Mouse (Mus musculus) heart, embryonic 12.5 days (tissue): ENCODE data around the gene Eif2s1. TPM values are rescaled to one million over a fixed set of nuclear protein-coding genes. Genes with fewer than 3 reads are reported as not detected.

Experiments
- ATAC-seq: fragments of 200-750 bp; cut with Nextera tagmentation; 2 replicates; pipeline ENCODE4 v1.8.0; 2017; ENCODE audit warnings: moderate TSS enrichment, moderate library complexity; ENCODE audit not compliant: insufficient number of reproducible peaks, low FRiP score
- H3K27ac ChIP-seq: fragments of 300-500 bp; sonication (generic); 2 replicates; pipeline ENCODE4 v1.5.1; 2016; ENCODE audit warnings: mild to moderate bottlenecking, moderate library complexity; ENCODE audit not compliant: poor library complexity, severe bottlenecking
- H3K27me3 ChIP-seq: fragments of 300-500 bp; sonication (generic); replicated peaks from 2 replicates; pipeline ENCODE4 v1.6.1; 2016; ENCODE audit warnings: mild to moderate bottlenecking, moderate library complexity
- H3K36me3 ChIP-seq: fragments of 300-500 bp; sonication (generic); 2 replicates; pipeline ENCODE4 v1.6.1; 2016; ENCODE audit warnings: mild to moderate bottlenecking, moderate library complexity
- H3K4me1 ChIP-seq: fragments of 300-500 bp; sonication (generic); replicated peaks from 2 replicates; pipeline ENCODE4 v1.6.1; 2016; ENCODE audit warnings: mild to moderate bottlenecking
- H3K4me2 ChIP-seq: fragments of 300-500 bp; sonication (generic); 2 replicates; pipeline ENCODE4 v1.6.1; 2016; ENCODE audit warnings: mild to moderate bottlenecking, moderate library complexity
- H3K4me3 ChIP-seq: fragments of 300-500 bp; sonication (generic); 2 replicates; pipeline ENCODE4 v1.5.1; 2016; ENCODE audit warnings: mild to moderate bottlenecking
- H3K9ac ChIP-seq: fragments of 300-500 bp; sonication (generic); 2 replicates; pipeline ENCODE4 v1.6.1; 2016; ENCODE audit warnings: mild to moderate bottlenecking, moderate library complexity
- H3K9me3 ChIP-seq: fragments of 300-500 bp; sonication (generic); replicated peaks from 2 replicates; pipeline ENCODE4 v1.6.1; 2016; ENCODE audit warnings: mild to moderate bottlenecking, moderate library complexity
- WGBS: fragments of 180-500 bp; shearing (Covaris S2); methylation state at CpG from one replicate; pipeline ENCODE4 v1.1.7; 2016; 5-methylcytosine and 5-hydroxymethylcytosine counted together
- polyA plus RNA-seq: library from polyadenylated mRNA; unstranded; fragments of >200 nt; fragmentation: Nextera tagmentation; extraction: Ambion mirVana; gene quantifications from 2 replicates; pipeline ENCODE4 v1.2.1, GENCODE M21; 2016

The Eif2s1 gene
- polyA plus RNA-seq, 1 experiment from 2014 or later, result 160 TPM

GRCm38 (mm10) chr12:78890062-78890461 lies 28.4 kb downstream of the Eif2s1 start:
- peaks cover 9% of the 10 kb centered on the region for H3K4me1 ChIP-seq
- H3K27me3 ChIP-seq, result no peaks in the 10 kb centered on the region
- H3K27ac ChIP-seq, result no peak overlapping the region
- no peak overlapping the region for H3K9ac ChIP-seq
- no peak overlapping the region for H3K4me2 ChIP-seq
- H3K4me3 ChIP-seq, result no peak overlapping the region
- H3K36me3 ChIP-seq, result peaks cover 29% of the 10 kb centered on the region
- ATAC-seq, result no peak
- 60% methylated on average over 1 of the region's 1 CpGs for WGBS
- H3K9me3 ChIP-seq, result peaks cover 6% of the 10 kb centered on the region

DNA sequence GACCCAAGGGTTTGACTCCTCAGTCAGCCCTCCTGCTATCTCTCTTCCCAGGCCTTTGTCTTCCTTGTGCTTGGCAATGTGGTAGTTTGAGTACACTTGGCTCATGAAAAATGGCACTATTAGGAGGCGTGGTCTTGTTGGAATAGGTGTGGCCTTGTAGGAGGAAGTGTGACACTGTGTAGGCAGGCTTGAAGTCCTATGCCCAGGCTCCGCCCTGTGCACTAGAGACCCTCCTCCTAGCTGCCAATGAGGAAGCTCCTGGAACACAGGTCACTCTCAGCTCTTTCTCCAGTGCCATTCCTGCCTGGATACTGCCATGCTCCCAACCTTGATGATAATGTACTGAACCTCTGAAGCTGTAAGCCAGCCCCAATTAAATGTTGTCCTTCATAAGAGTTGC lies 29.5 kb downstream of the Eif2s1 start:
- Histone ChIP-seq H3K4me2 (no peak overlapping the region), H3K4me1 (peaks cover 9% of the 10 kb centered on the region), H3K9me3 (peaks cover 6% of the 10 kb centered on the region), H3K27ac (no peak overlapping the region), H3K4me3 (no peak overlapping the region), H3K36me3 (peaks cover 20% of the 10 kb centered on the region), H3K9ac (no peak overlapping the region), H3K27me3 (no peaks in the 10 kb centered on the region)
- no peak for ATAC-seq
- 72% methylated on average over 2 of the region's 2 CpGs for WGBS

DNA sequence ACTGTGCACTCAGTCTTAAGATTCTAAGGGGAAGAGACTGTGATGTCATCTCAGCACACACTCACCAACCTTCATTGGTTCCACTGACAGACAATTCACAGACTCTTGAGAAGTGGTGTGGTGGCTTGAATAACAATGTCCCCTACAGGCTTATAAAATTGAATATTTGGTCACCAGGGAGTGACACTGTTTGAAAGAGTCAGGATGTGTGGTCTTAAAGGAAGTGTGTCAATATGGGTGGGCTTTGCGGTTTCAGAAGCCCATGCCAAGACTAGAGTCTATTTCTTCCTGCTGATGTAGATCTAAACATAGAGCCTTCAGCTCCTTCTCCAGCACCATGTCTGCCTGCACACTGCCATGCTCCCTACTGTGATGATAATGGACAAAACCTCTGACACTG lies 36.2 kb downstream of the Eif2s1 start:
- Histone ChIP-seq H3K4me3 (no peak overlapping the region), H3K9ac (no peak overlapping the region), H3K4me2 (no peak overlapping the region), H3K27me3 (no peaks in the 10 kb centered on the region), H3K9me3 (no peaks in the 10 kb centered on the region), H3K4me1 (no peaks in the 10 kb centered on the region), H3K36me3 (no peaks in the 10 kb centered on the region), H3K27ac (no peak overlapping the region)
- ATAC-seq, result no peak
- 79% methylated on average over 1 of the region's 1 CpGs for WGBS

- H3K9me3 ChIP-seq, result no peaks in the 10 kb centered on the region
- no peak overlapping the region for H3K4me2 ChIP-seq
- no peak overlapping the region for H3K4me3 ChIP-seq
- no peak overlapping the region for H3K27ac ChIP-seq
- H3K36me3 ChIP-seq, result no peaks in the 10 kb centered on the region
- no peak overlapping the region for H3K9ac ChIP-seq
- ATAC-seq, result no peak
- peaks cover 7% of the 10 kb centered on the region; the same call in 1 of the 2 replicates for H3K27me3 ChIP-seq
- peaks cover 2% of the 10 kb centered on the region for H3K4me1 ChIP-seq
- 86% methylated on average over 5 of the region's 5 CpGs for WGBS
Observed at GRCm38 (mm10) chr12:78901467-78901866, 39.8 kb downstream of the Eif2s1 start.

DNA sequence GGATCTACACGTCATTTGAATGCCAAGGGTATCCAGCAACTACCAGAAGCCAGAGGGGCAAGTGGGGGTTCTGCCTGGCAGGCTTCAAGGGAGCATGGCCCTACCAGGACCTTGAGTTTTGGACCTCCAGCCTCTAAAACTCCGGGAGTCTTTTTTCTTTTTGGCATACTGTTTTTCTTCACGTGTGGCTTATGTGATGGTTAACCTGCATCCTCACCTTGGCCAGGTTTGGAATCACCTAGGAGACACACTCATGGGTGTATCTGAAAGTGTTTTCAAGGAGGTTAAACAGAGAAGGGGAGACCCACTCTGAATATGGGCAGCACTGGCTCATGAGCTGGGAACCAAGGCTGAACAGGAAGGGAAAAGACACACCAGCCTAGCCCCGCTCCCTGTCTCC lies 41.7 kb downstream of the Eif2s1 start:
- WGBS, result 71% methylated on average over 4 of the region's 4 CpGs
- H3K9ac ChIP-seq, result no peak overlapping the region
- H3K27ac ChIP-seq, result no peak overlapping the region
- no peak for ATAC-seq
- peaks cover 9% of the 10 kb centered on the region for H3K4me1 ChIP-seq
- no peaks in the 10 kb centered on the region for H3K36me3 ChIP-seq
- no peaks in the 10 kb centered on the region for H3K9me3 ChIP-seq
- H3K27me3 ChIP-seq, result peaks cover 15% of the 10 kb centered on the region
- H3K4me3 ChIP-seq, result no peak overlapping the region
- H3K4me2 ChIP-seq, result no peak overlapping the region

GRCm38 (mm10) chr12:78904499-78904898 lies 42.9 kb downstream of the Eif2s1 start:
- Histone ChIP-seq H3K4me2 (peak overlapping the region; percentile 23), H3K4me3 (peak overlapping the region; percentile 19), H3K27ac (no peak overlapping the region), H3K9me3 (peaks cover 8% of the 10 kb centered on the region), H3K4me1 (peaks cover 9% of the 10 kb centered on the region), H3K9ac (no peak overlapping the region), H3K36me3 (no peaks in the 10 kb centered on the region), H3K27me3 (peaks cover 17% of the 10 kb centered on the region)
- WGBS, result 73% methylated on average over 6 of the region's 7 CpGs
- no peak for ATAC-seq

DNA sequence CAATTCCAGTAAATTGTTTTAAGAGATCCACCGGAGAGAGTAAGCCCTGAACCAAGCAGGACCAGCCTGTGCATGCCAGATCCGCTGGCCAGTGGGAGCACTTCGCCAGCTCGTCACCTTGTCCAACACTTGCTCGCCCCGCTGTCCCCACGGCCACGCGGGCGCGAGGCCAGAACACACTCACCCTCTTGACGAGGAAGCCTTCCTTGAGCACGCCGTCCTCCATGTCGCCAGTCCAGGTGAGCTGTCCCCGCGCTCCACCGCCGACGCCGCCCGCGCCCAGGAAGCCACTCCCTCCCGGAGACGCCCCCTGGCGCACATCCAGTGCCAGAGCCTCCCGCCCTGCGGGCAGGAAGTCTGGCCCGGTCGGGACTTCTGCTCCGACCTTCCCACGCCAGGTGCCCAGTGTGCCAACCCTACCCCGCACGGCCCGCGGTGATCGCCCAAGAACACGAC lies 45.1 kb downstream of the Eif2s1 start, which contains the start of gene Plek2:
TSS of gene Plek2 (minus strand) at position 258 of the 456 bp plus-strand sequence.
- Histone ChIP-seq H3K36me3 (no peaks in the 10 kb centered on the region), H3K4me2 (peak within 1 kb of the TSS; percentile 100), H3K9me3 (peaks cover 10% of the 10 kb centered on the region), H3K4me3 (peak within 1 kb of the TSS; percentile 57), H3K27me3 (peaks cover 25% of the 10 kb centered on the region), H3K9ac (peak within 1 kb of the TSS; percentile 72), H3K27ac (no peak within 1 kb of the TSS), H3K4me1 (peaks cover 23% of the 10 kb centered on the region)
- peak; percentile 69 for ATAC-seq
- WGBS, result 2% methylated on average over 38 of the region's 38 CpGs

DNA sequence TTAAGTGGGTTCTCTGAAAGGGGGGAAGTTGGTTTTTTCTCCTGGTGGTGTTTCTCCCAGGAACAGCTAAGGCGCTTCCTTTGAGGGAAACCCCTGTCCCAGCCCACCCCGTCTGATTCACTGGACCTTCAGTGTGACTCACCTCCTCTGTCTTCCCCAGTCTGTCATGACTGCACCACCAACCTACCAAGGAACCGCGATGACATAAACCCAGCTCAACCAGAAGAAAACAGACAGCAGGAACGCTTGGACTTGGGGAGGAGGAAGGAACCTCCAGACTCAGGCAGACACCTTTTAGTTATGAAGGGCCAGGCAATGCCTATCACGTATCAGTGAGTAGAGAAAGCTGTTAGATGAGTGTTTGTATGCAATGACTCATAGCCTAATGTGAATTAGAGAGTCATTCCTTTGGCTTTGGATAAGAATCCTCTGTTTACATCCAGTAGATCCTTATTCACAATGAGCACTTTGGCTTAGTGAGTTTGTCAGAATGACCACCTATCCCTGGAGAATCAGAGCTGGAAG lies 46.5 kb downstream of the Eif2s1 start:
- peaks cover 32% of the 10 kb centered on the region for H3K27me3 ChIP-seq

GRCm38 (mm10) chr12:78910684-78911461 lies 49.3 kb downstream of the Eif2s1 start:
- H3K27me3 ChIP-seq, result peaks cover 38% of the 10 kb centered on the region
- H3K27ac ChIP-seq, result peak overlapping the region; percentile 79
- peak overlapping the region; percentile 90 for H3K4me2 ChIP-seq
- H3K9me3 ChIP-seq, result peaks cover 10% of the 10 kb centered on the region
- H3K4me3 ChIP-seq, result peak overlapping the region; percentile 54
- H3K36me3 ChIP-seq, result no peaks in the 10 kb centered on the region
- ATAC-seq, result peak; percentile 89
- peak overlapping the region; percentile 70 for H3K9ac ChIP-seq
- WGBS, result 4% methylated on average over 16 of the region's 16 CpGs
- H3K4me1 ChIP-seq, result peaks cover 27% of the 10 kb centered on the region

More for the DNA sequence above, 46.5 kb downstream of the Eif2s1 start:
- 75% methylated on average over 6 of the region's 6 CpGs for WGBS
- H3K4me1 ChIP-seq, result peaks cover 27% of the 10 kb centered on the region
- no peak overlapping the region for H3K4me2 ChIP-seq
- ATAC-seq, result no peak
- peaks cover 10% of the 10 kb centered on the region for H3K9me3 ChIP-seq
- H3K4me3 ChIP-seq, result no peak overlapping the region
- H3K27ac ChIP-seq, result no peak overlapping the region
- no peak overlapping the region for H3K9ac ChIP-seq
- no peaks in the 10 kb centered on the region for H3K36me3 ChIP-seq

- Histone ChIP-seq H3K27ac (peak overlapping the region; percentile 66), H3K9me3 (peaks cover 15% of the 10 kb centered on the region), H3K4me3 (peak overlapping the region; percentile 54), H3K4me2 (peak overlapping the region; percentile 90), H3K4me1 (peaks cover 22% of the 10 kb centered on the region), H3K9ac (peak overlapping the region; percentile 70), H3K36me3 (no peaks in the 10 kb centered on the region), H3K27me3 (peaks cover 38% of the 10 kb centered on the region)
- WGBS, result under 1% methylated on average over 37 of the region's 37 CpGs
- ATAC-seq, result peak; percentile 80
Observed at GRCm38 (mm10) chr12:78911707-78912417, 50.2 kb downstream of the Eif2s1 start.

DNA sequence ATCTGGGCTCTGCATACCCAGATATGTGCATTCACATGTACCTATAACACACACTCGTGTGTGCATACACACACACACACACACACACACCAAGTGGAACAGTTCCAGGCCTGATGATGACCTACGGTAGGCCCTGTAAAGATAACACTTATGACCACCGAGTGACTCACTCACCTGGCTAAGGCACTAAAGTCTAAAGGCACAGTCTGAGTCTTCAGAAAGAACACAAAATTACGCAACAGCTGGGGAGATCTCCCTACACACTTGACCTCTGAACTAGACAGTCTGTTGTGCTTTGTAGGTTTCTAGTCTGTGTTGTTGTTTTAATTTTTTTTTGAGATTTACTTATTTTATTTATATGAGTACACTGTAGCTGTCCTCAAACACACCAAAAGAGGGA lies 52.8 kb downstream of the Eif2s1 start:
- Histone ChIP-seq H3K9me3 (peaks cover 7% of the 10 kb centered on the region), H3K9ac (no peak overlapping the region), H3K4me3 (no peak overlapping the region), H3K36me3 (no peaks in the 10 kb centered on the region), H3K4me2 (no peak overlapping the region), H3K27ac (no peak overlapping the region), H3K27me3 (peaks cover 28% of the 10 kb centered on the region), H3K4me1 (peaks cover 22% of the 10 kb centered on the region)
- WGBS, result 81% methylated on average over 4 of the region's 4 CpGs
- no peak for ATAC-seq
